Mouse (Mus musculus) lung, embryonic 14.5 days (tissue): ENCODE results near the gene Hist1h3e. TPM values are rescaled to one million over a fixed set of nuclear protein-coding genes. Genes with fewer than 3 reads are reported as not detected.

ENCODE experiments used
- ATAC-seq: fragments of 200-750 bp; cut with Nextera tagmentation; 2 replicates; pipeline ENCODE4 v1.8.0; 2017; ENCODE audit warnings: mild to moderate bottlenecking, moderate TSS enrichment, moderate library complexity; ENCODE audit not compliant: insufficient read depth
- DNase-seq: peaks from one replicate; pipeline ENCODE4 v3.0.0-alpha.2; 2015
- H3K27ac ChIP-seq: fragments of 300-500 bp; sonication (generic); 2 replicates; pipeline ENCODE4 v1.5.1; 2014; ENCODE audit warnings: low read depth, mild to moderate bottlenecking, moderate library complexity
- H3K27me3 ChIP-seq: fragments of 300-500 bp; sonication (generic); 2 replicates; pipeline ENCODE4 v1.6.1; 2014; ENCODE audit warnings: low read length, control low read depth; ENCODE audit not compliant: insufficient read depth
- H3K36me3 ChIP-seq: fragments of 300-500 bp; sonication (generic); 2 replicates; pipeline ENCODE4 v1.6.1; 2014; ENCODE audit warnings: control low read depth; ENCODE audit not compliant: insufficient read depth
- H3K4me1 ChIP-seq: fragments of 300-500 bp; sonication (generic); 2 replicates; pipeline ENCODE4 v1.6.1; 2014; ENCODE audit warnings: antibody characterized with exemption, control low read depth; ENCODE audit not compliant: insufficient read depth
- H3K4me2 ChIP-seq: fragments of 300-500 bp; sonication (generic); 2 replicates; pipeline ENCODE4 v1.6.1; 2014; ENCODE audit warnings: mild to moderate bottlenecking
- H3K4me3 ChIP-seq: fragments of 300-500 bp; sonication (generic); 2 replicates; pipeline ENCODE4 v1.5.1; 2014; ENCODE audit warnings: low read depth, low read length
- H3K9ac ChIP-seq: fragments of 300-500 bp; sonication (generic); 2 replicates; pipeline ENCODE4 v1.6.1; 2014
- H3K9me3 ChIP-seq: fragments of 300-500 bp; sonication (generic); 2 replicates; pipeline ENCODE4 v1.6.1; 2016; ENCODE audit warnings: low read depth, low read length, control low read depth
- CTCF ChIP-seq: IDR thresholded peaks from 2 replicates; pipeline ENCODE4 v1.5.1; 2016; ENCODE audit warnings: antibody characterized with exemption, low read depth
- WGBS: fragments of 180-500 bp; shearing (Covaris S2); extraction: QIAGEN DNeasy Blood & Tissue Kit; methylation state at CpG from one replicate; pipeline ENCODE4 v1.1.7; 2014; 5-methylcytosine and 5-hydroxymethylcytosine counted together
- microRNA-seq: library from miRNA; unstranded; fragments of <30 nt; microRNA quantifications from one replicate; pipeline ENCODE4, GENCODE M21; 2016; ENCODE audit warnings: borderline number of aligned reads
- polyA plus RNA-seq: library from polyadenylated mRNA; unstranded; fragments of >200 nt; fragmentation: Nextera tagmentation; extraction: Ambion mirVana; gene quantifications from 2 replicates; pipeline ENCODE4 v1.2.1, GENCODE M21; 2014

The Hist1h3e gene
- polyA plus RNA-seq, 1 experiment from 2014 or later: 10.6 TPM

DNA sequence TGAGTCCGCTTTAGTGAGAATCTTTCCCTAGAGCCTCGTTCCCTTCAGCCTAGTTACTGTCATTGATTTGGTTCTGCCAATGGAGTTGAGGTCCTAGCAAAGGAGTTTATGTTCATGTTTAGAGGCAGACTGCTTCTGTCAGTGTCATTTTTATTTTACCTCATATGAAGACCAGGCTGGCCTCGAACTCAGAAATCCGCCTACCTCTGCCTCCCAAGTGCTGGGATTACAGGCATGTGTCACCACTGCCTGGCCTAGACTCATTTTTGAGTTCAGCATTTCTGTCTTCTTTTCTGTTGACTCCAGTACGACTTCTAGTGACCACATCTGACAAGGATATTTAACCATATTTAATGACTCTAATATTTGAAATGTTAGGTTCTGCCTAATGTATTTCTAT, 46.9 kb downstream of the Hist1h3e start:
- Histone ChIP-seq H3K4me3 (no peak overlapping the region), H3K9me3 (no peaks in the 10 kb centered on the region), H3K27ac (no peak overlapping the region), H3K27me3 (no peaks in the 10 kb centered on the region), H3K36me3 (no peaks in the 10 kb centered on the region), H3K9ac (no peak overlapping the region), H3K4me2 (no peak overlapping the region), H3K4me1 (no peaks in the 10 kb centered on the region)
- WGBS: 72% methylated on average over 5 of the region's 5 CpGs
- TF ChIP-seq CTCF: no peak
- ATAC-seq: no peak
- no peak for DNase-seq

DNA sequence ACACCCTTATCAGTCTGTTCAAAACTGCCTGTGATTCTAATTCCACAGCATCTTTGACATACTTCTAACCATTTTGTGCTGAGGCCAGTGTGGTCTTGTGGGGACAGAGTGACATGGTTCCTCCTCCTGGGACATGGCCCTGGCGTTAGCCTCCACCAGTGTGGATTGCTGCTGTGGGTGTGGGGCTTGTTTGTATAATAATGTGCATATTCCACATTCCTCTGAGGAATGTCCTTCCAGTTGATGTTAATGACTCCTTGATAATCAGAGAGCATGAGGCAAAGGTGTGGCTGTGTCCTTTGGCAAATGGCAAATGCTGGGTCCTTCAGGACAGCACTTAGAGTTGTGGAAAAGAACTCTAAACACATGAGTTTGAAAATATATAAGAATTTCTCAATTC, 48.7 kb downstream of the Hist1h3e start:
- 66% methylated on average over 1 of the region's 1 CpGs for WGBS
- H3K9me3 ChIP-seq: no peaks in the 10 kb centered on the region
- no peaks in the 10 kb centered on the region for H3K27me3 ChIP-seq
- H3K4me1 ChIP-seq: no peaks in the 10 kb centered on the region
- H3K4me2 ChIP-seq: no peak overlapping the region
- DNase-seq (no peak), ATAC-seq (no peak)
- TF ChIP-seq CTCF: no peak
- no peak overlapping the region for H3K27ac ChIP-seq
- no peak overlapping the region for H3K4me3 ChIP-seq
- H3K36me3 ChIP-seq: no peaks in the 10 kb centered on the region
- no peak overlapping the region for H3K9ac ChIP-seq

Small RNA genes within 50 kb of the gene (microRNA-seq; reads per million reads assigned to microRNA genes)
- not detected for gene Gm44297
- not detected for gene Gm44359
- not detected for gene Gm44394
- 1.2 reads per million for gene n-TStga1

Other genes starting within 250 kb of the Hist1h3e start
- gene Zfp322a, start 193.2 kb downstream of the Hist1h3e start, polyA plus RNA-seq: 54.5 and 59.3 TPM in 2 replicates
- 12.7 and 13.5 TPM in 2 replicates for gene Abt1, start 138.5 kb downstream of the Hist1h3e start, polyA plus RNA-seq
- 0.07 and 0.18 TPM in 2 replicates for gene Btn1a1, start 96.5 kb downstream of the Hist1h3e start, polyA plus RNA-seq
- gene Btn2a2, start 73.5 kb downstream of the Hist1h3e start, polyA plus RNA-seq: 0.63 and 0.73 TPM in 2 replicates
- 7.1 and 7.6 TPM in 2 replicates for gene Hist1h4h, start 31.3 kb downstream of the Hist1h3e start, polyA plus RNA-seq
- 13.0 and 14.6 TPM in 2 replicates for gene Hist1h2af, start 28.5 kb downstream of the Hist1h3e start, polyA plus RNA-seq
- gene Hist1h3g, start 26.9 kb downstream of the Hist1h3e start, polyA plus RNA-seq: 6.6 and 7.5 TPM in 2 replicates
- 1.0 and 1.8 TPM in 2 replicates for gene Hist1h2bh, start 19.0 kb downstream of the Hist1h3e start, polyA plus RNA-seq
- gene Hist1h3f, start 18.3 kb downstream of the Hist1h3e start, polyA plus RNA-seq: 2.0 and 2.6 TPM in 2 replicates
- 1.4 and 2.7 TPM in 2 replicates for gene Hist1h4f, start 10.7 kb downstream of the Hist1h3e start, polyA plus RNA-seq
- gene Hist1h1d, start 9.1 kb downstream of the Hist1h3e start, polyA plus RNA-seq: 0.87 and 0.99 TPM in 2 replicates
- gene Hist1h2ae, start 8.9 kb upstream of the Hist1h3e start, polyA plus RNA-seq: 164 and 166 TPM in 2 replicates
- 14.9 TPM in 2 replicates for gene Hist1h2bg, start 9.0 kb upstream of the Hist1h3e start, polyA plus RNA-seq
- gene Hist1h2bf, start 11.8 kb upstream of the Hist1h3e start, polyA plus RNA-seq: 7.8 and 12.2 TPM in 2 replicates
- 4.2 and 4.9 TPM in 2 replicates for gene Hist1h2ad, start 12.0 kb upstream of the Hist1h3e start, polyA plus RNA-seq
- gene Hist1h3d, start 13.4 kb upstream of the Hist1h3e start, polyA plus RNA-seq: 10.0 and 13.9 TPM in 2 replicates
- gene Hist1h4d, start 19.2 kb upstream of the Hist1h3e start, polyA plus RNA-seq: 144 and 147 TPM in 2 replicates
- 2.5 and 3.0 TPM in 2 replicates for gene Hist1h2be, start 58.8 kb upstream of the Hist1h3e start, polyA plus RNA-seq
- gene Hist1h1e, start 60.2 kb upstream of the Hist1h3e start, polyA plus RNA-seq: 22.6 and 25.7 TPM in 2 replicates
- gene Hist1h2ac, start 121.6 kb upstream of the Hist1h3e start, polyA plus RNA-seq: 1.5 and 2.1 TPM in 2 replicates
- gene Hist1h2bc, start 121.8 kb upstream of the Hist1h3e start, polyA plus RNA-seq: 52.9 and 55.1 TPM in 2 replicates
- not detected in 2 replicates for gene Hist1h1t, start 133.4 kb upstream of the Hist1h3e start, polyA plus RNA-seq
- gene Hist1h4c, start 136.1 kb upstream of the Hist1h3e start, polyA plus RNA-seq: 11.2 and 11.4 TPM in 2 replicates
- gene Hfe, start 148.5 kb upstream of the Hist1h3e start, polyA plus RNA-seq: 8.4 and 12.1 TPM in 2 replicates
- gene Hist1h1c, start 176.4 kb upstream of the Hist1h3e start, polyA plus RNA-seq: 30.5 and 32.3 TPM in 2 replicates
- 11.3 and 16.9 TPM in 2 replicates for gene Hist1h3c, start 183.2 kb upstream of the Hist1h3e start, polyA plus RNA-seq
- 1.6 and 4.0 TPM in 2 replicates for gene Hist1h2bb, start 184.4 kb upstream of the Hist1h3e start, polyA plus RNA-seq
- gene Hist1h2ab, start 188.8 kb upstream of the Hist1h3e start, polyA plus RNA-seq: 70.8 and 71.5 TPM in 2 replicates
- gene Hist1h3b, start 189.9 kb upstream of the Hist1h3e start, polyA plus RNA-seq: 18.4 and 18.7 TPM in 2 replicates
- gene Hist1h4b, start 194.6 kb upstream of the Hist1h3e start, polyA plus RNA-seq: 4.3 and 7.5 TPM in 2 replicates
- gene Hist1h4a, start 198.9 kb upstream of the Hist1h3e start, polyA plus RNA-seq: 0.66 TPM in 1 of 2 replicates, not detected in the other
- gene Hist1h3a, start 200.0 kb upstream of the Hist1h3e start, polyA plus RNA-seq: 7.4 and 9.2 TPM in 2 replicates
- gene Hist1h1a, start 201.3 kb upstream of the Hist1h3e start, polyA plus RNA-seq: 5.2 and 5.5 TPM in 2 replicates
- 0.12 TPM in 1 of 2 replicates, not detected in the other for gene Trim38, start 207.5 kb upstream of the Hist1h3e start, polyA plus RNA-seq
- 0.08 TPM in 1 of 2 replicates, not detected in the other for gene Slc17a2, start 244.6 kb upstream of the Hist1h3e start, polyA plus RNA-seq